ENCODE assay signal across 8 mouse cellular contexts in genomic region chr15:103305070-103305678, GRCm38 (mm10). TPM values are rescaled to one million over a fixed set of nuclear protein-coding genes. Genes with fewer than 3 reads are reported as not detected.
DNase-seq lines count a peak whose midpoint lies in the region; ATAC-seq lines count a peak whose summit lies in the region.

No protein-coding gene starts in this region.

- peak; percentile 91 for DNase-seq in CD4-positive, CD25-positive, alpha-beta regulatory T cell, adult 2 months (ENCODE audit: low read depth, low spot score)
- peak; percentile 95 for DNase-seq in fibroblast of lung, adult 2 months (ENCODE audit: low read depth)
- peak; percentile 99 for DNase-seq in kidney, postnatal 14 days
- DNase-seq in liver, embryonic 13.5 days: peak; percentile 73
- peak; percentile 100 for DNase-seq in neural tube, embryonic 10.5 days (ENCODE audit: extremely low spot score, low spot score)

- H3K4me1 ChIP-seq in brown adipose tissue, adult 24 weeks (ENCODE audit: control insufficient read depth, insufficient read depth, insufficient read length, low read length): peaks cover 2% of the 10 kb centered on the region; the same call in 1 of the 2 replicates
- H3K4me1 ChIP-seq in heart, embryonic 14.5 days (ENCODE audit: control insufficient read depth in 2 of 2, insufficient read depth in 2 of 2, low read length in 2 of 2): peaks cover 46 to 55% of the 10 kb centered on the region in 2 experiments
- H3K4me1 ChIP-seq in liver, embryonic 13.5 days (replicated peaks): peaks cover 72% of the 10 kb centered on the region
- H3K4me1 ChIP-seq in stomach, embryonic 16.5 days (ENCODE audit: control insufficient read depth, insufficient read depth, low read length): peaks cover 66% of the 10 kb centered on the region

- peak overlapping the region; percentile 60 for H3K27ac ChIP-seq in brown adipose tissue, adult 24 weeks (replicated peaks; ENCODE audit: low read depth, low read length)
- H3K27ac ChIP-seq in heart, embryonic 14.5 days (replicated peaks in 1 of 2; ENCODE audit: control insufficient read depth in 1 of 2, insufficient read depth in 1 of 2, low read depth in 2 of 2, low read length in 2 of 2): peak overlapping the region; percentile 84 to 88
- peak overlapping the region; percentile 70 for H3K27ac ChIP-seq in liver, embryonic 13.5 days
- H3K27ac ChIP-seq in stomach, embryonic 16.5 days (ENCODE audit: low read length): peak overlapping the region; percentile 96

- no peaks in the 10 kb centered on the region for H3K27me3 ChIP-seq in heart, embryonic 14.5 days (ENCODE audit: control insufficient read depth, insufficient read depth, low read length)
- H3K27me3 ChIP-seq in liver, embryonic 13.5 days: peaks cover 67% of the 10 kb centered on the region
- no peaks in the 10 kb centered on the region for H3K27me3 ChIP-seq in stomach, embryonic 16.5 days (ENCODE audit: control insufficient read depth, insufficient read depth, low read length)

- H3K4me2 ChIP-seq in heart, embryonic 14.5 days (ENCODE audit: low read length): peak overlapping the region; percentile 74
- peak overlapping the region; percentile 86 for H3K4me2 ChIP-seq in liver, embryonic 13.5 days
- peak overlapping the region; percentile 72 for H3K4me2 ChIP-seq in stomach, embryonic 16.5 days (ENCODE audit: low read depth, low read length)

- H3K4me3 ChIP-seq in brown adipose tissue, adult 24 weeks (ENCODE audit: insufficient read depth, low read depth, low read length): peak overlapping the region; percentile 60
- H3K4me3 ChIP-seq in heart, embryonic 14.5 days (ENCODE audit: control insufficient read depth in 1 of 2, insufficient read depth in 1 of 2, low read depth in 1 of 2, low read length in 2 of 2): peak overlapping the region; percentile 52 to 65
- H3K4me3 ChIP-seq in liver, embryonic 13.5 days (replicated peaks): peak overlapping the region; percentile 61
- peak overlapping the region; percentile 58 for H3K4me3 ChIP-seq in stomach, embryonic 16.5 days (replicated peaks; ENCODE audit: low read length)

- H3K9ac ChIP-seq in heart, embryonic 14.5 days (ENCODE audit: low read length): peak overlapping the region; percentile 82
- peak overlapping the region; percentile 60 for H3K9ac ChIP-seq in liver, embryonic 13.5 days
- H3K9ac ChIP-seq in stomach, embryonic 16.5 days (ENCODE audit: low read length): peak overlapping the region; percentile 80

- H3K36me3 ChIP-seq in heart, embryonic 14.5 days (ENCODE audit: control insufficient read depth, insufficient read depth, low read length): no peaks in the 10 kb centered on the region
- peaks cover under 1% of the 10 kb centered on the region; the same call in 1 of the 2 replicates for H3K36me3 ChIP-seq in liver, embryonic 13.5 days
- H3K36me3 ChIP-seq in stomach, embryonic 16.5 days (ENCODE audit: control insufficient read depth, insufficient read depth, low read length): no peaks in the 10 kb centered on the region

- WGBS in heart, embryonic 14.5 days: under 1% methylated on average over 64 of the region's 71 CpGs
- WGBS in liver, embryonic 13.5 days (ENCODE audit: insufficient replicate concordance): under 1% methylated on average over 64 of the region's 71 CpGs
- WGBS in stomach, embryonic 16.5 days: under 1% methylated on average over 71 of the region's 71 CpGs

- H3K9me3 ChIP-seq in heart, embryonic 14.5 days (ENCODE audit: control insufficient read depth, low read length): no peaks in the 10 kb centered on the region
- H3K9me3 ChIP-seq in liver, embryonic 13.5 days (replicated peaks): no peaks in the 10 kb centered on the region
- no peaks in the 10 kb centered on the region for H3K9me3 ChIP-seq in stomach, embryonic 16.5 days (replicated peaks; ENCODE audit: control insufficient read depth, low read length)

- peak; percentile 97 for ATAC-seq in heart, embryonic 14.5 days (ENCODE audit: insufficient number of reproducible peaks, insufficient read depth, low FRiP score, low read depth)
- peak; percentile 81 for ATAC-seq in liver, embryonic 13.5 days (ENCODE audit: low read depth)
- ATAC-seq in stomach, embryonic 16.5 days (ENCODE audit: insufficient read depth, low FRiP score): peak; percentile 97

RNA-seq across cellular contexts. Expression of gene Gpr84, which starts 5.2 kb away (rescaled TPM):
- not detected in 2 replicates for polyA plus RNA-seq in brown adipose tissue, adult 24 weeks (2012; ENCODE audit: insufficient read depth, insufficient read length, missing spikeins)
- polyA plus RNA-seq in heart, embryonic 14.5 days (2014; fragmentation: Nextera tagmentation; extraction: Ambion mirVana): 0.11 and 0.24 TPM in 2 replicates
- 0.28 and 0.29 TPM in 2 replicates for polyA plus RNA-seq in liver, embryonic 13.5 days (2015; fragmentation: Nextera tagmentation; extraction: Ambion mirVana)
- polyA plus RNA-seq in stomach, embryonic 16.5 days (2015; fragmentation: Nextera tagmentation; extraction: Ambion mirVana): 0.15 and 0.59 TPM in 2 replicates

RNA-seq across cellular contexts. Expression of gene Copz1, which starts 32.7 kb away (rescaled TPM):
- polyA plus RNA-seq in brown adipose tissue, adult 24 weeks (2012; ENCODE audit: insufficient read depth, insufficient read length, missing spikeins): 85.4 and 95.1 TPM in 2 replicates
- polyA plus RNA-seq in heart, embryonic 14.5 days (2014; fragmentation: Nextera tagmentation; extraction: Ambion mirVana): 163 and 172 TPM in 2 replicates
- 213 and 240 TPM in 2 replicates for polyA plus RNA-seq in liver, embryonic 13.5 days (2015; fragmentation: Nextera tagmentation; extraction: Ambion mirVana)
- 265 and 272 TPM in 2 replicates for polyA plus RNA-seq in stomach, embryonic 16.5 days (2015; fragmentation: Nextera tagmentation; extraction: Ambion mirVana)

RNA-seq across cellular contexts. Expression of gene Zfp385a, which starts 34.7 kb away (rescaled TPM):
- polyA plus RNA-seq in brown adipose tissue, adult 24 weeks (2012; ENCODE audit: insufficient read depth, insufficient read length, missing spikeins): 12.2 and 17.4 TPM in 2 replicates
- 8.1 and 9.1 TPM in 2 replicates for polyA plus RNA-seq in heart, embryonic 14.5 days (2014; fragmentation: Nextera tagmentation; extraction: Ambion mirVana)
- polyA plus RNA-seq in liver, embryonic 13.5 days (2015; fragmentation: Nextera tagmentation; extraction: Ambion mirVana): 4.6 and 5.9 TPM in 2 replicates
- polyA plus RNA-seq in stomach, embryonic 16.5 days (2015; fragmentation: Nextera tagmentation; extraction: Ambion mirVana): 6.9 and 7.0 TPM in 2 replicates

RNA-seq across cellular contexts. Expression of gene Nfe2, which starts 47.0 kb away (rescaled TPM):
- polyA plus RNA-seq in brown adipose tissue, adult 24 weeks (2012; ENCODE audit: insufficient read depth, insufficient read length, missing spikeins): not detected in 2 replicates
- 1.8 and 2.2 TPM in 2 replicates for polyA plus RNA-seq in heart, embryonic 14.5 days (2014; fragmentation: Nextera tagmentation; extraction: Ambion mirVana)
- polyA plus RNA-seq in liver, embryonic 13.5 days (2015; fragmentation: Nextera tagmentation; extraction: Ambion mirVana): 171 and 185 TPM in 2 replicates
- 8.7 and 11.1 TPM in 2 replicates for polyA plus RNA-seq in stomach, embryonic 16.5 days (2015; fragmentation: Nextera tagmentation; extraction: Ambion mirVana)

Comparison
In these comparisons a context has a peak if more than half of its experiments do, and no peak if none do; other contexts are left out.
1. Peak in every context shown above with its lines: DNase-seq, ATAC-seq, H3K4me3 ChIP-seq and H3K27ac ChIP-seq.